Mouse (Mus musculus) frontal cortex, postnatal 25 days (tissue): ENCODE data around the gene Ybx3.

Experiments
- DNase-seq, 2 experiments: peaks; one replicate each; pipeline ENCODE4 v3.0.0; 2022; ENCODE audit warnings: low spot score in 2 of 2

Gene Ybx3

GRCm38 (mm10) chr6:131338787-131339186 is 49.5 kb downstream of the Ybx3 start:
- DNase-seq, result no peak

- no peak for DNase-seq
Observed at GRCm38 (mm10) chr6:131327076-131327475, 61.2 kb downstream of the Ybx3 start.

- no peak for DNase-seq
Observed at GRCm38 (mm10) chr6:131321854-131322639, 66.2 kb downstream of the Ybx3 start.

- no peak for DNase-seq
Observed at GRCm38 (mm10) chr6:131316155-131317101, 71.8 kb downstream of the Ybx3 start.
